Mouse (Mus musculus) thymus, postnatal 0 days (tissue): ENCODE data around the gene Defb41. TPM values are rescaled to one million over a fixed set of nuclear protein-coding genes. Genes with fewer than 3 reads are reported as not detected.
"Not testable (repeated sequence)": the region's sequence is repeated elsewhere in the genome, so short reads cannot be mapped to it uniquely, and the experiment has no call there.

Experiments used
- DNase-seq: peaks from one replicate; pipeline ENCODE4 v3.0.0-alpha.2; 2015; ENCODE audit warnings: low spot score
- polyA plus RNA-seq: library from polyadenylated mRNA; unstranded; fragments of >200 nt; fragmentation: Nextera tagmentation; extraction: Ambion mirVana; gene quantifications from 2 replicates; pipeline ENCODE4 v1.2.1, GENCODE M21; 2015

The Defb41 gene
- not detected in 2 replicates for polyA plus RNA-seq

- DNase-seq: no peak
Measured at GRCm38 (mm10) chr1:18265038-18265437, at the start of gene Defb41. Gene Defb41 (minus strand): TSS chr1:18265138.

- no peak for DNase-seq
Measured at GRCm38 (mm10) chr1:18308474-18308829, 43.5 kb upstream of the Defb41 start.

GRCm38 (mm10) chr1:18307545-18308473, 42.9 kb upstream of the Defb41 start:
- DNase-seq: no peak

- no peak for DNase-seq
Measured at GRCm38 (mm10) chr1:18292515-18292914, 27.6 kb upstream of the Defb41 start.

GRCm38 (mm10) chr1:18288860-18289259, 23.9 kb upstream of the Defb41 start:
- no peak for DNase-seq

- no peak for DNase-seq
Measured at GRCm38 (mm10) chr1:18287371-18287770, 22.4 kb upstream of the Defb41 start.

GRCm38 (mm10) chr1:18271095-18271494, 6.2 kb upstream of the Defb41 start:
- DNase-seq: no peak

DNA sequence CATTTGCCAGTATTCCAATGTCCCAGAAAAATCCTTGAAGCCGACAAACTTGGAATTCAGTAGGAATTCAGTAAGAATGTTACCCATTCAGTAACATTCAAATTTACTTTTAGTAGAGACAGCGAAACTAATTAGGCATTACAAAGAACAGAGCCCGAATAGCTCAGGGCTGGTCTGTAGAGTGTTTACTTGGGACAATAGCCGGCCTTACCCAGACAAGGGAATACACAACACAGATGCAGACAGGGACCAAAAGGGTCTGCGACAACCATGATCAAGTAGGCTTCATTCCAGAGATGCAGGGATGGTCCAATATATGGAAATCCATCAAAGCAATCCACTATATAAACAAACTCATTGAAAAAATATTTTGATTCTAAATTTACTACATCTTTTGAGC, 3.9 kb upstream of the Defb41 start:
- no peak for DNase-seq

DNA sequence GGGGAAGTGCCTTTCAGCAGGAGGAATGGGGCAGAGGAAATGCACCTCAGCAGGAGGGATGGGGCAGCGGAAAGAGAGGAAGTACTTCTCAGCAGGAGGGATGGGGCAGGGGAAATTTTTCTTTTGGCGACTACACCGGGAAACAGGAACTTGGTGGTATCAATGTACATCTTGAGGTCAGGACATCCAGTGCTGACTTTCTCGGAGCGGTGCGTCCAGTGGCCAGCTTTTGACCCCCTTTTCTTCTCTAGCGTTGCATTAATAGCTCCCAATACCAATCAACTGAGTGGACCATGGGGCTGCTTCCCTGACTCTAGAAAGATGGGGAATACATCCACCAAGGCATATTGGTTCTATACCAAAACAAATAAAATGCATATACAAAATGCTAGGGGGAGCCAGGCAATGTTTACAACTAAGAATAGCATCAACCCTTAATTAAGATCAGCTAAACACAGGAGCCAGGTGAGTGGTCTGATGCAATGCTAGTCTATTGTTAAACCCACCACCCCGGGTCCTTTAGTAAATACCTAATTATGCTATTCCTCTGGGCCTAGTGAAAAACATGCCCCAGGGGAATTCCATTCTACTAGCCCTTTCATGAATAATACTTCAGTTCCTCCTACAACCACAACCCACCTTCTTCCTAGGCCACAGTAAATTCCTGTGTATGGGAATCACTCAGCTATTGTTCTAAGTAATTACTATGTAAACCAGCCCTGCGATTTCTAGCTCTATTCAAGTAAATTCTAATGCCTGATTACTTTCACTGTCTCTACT, 18.9 kb downstream of the Defb41 start:
- DNase-seq: not testable (repeated sequence)

GRCm38 (mm10) chr1:18237343-18237742, 27.6 kb downstream of the Defb41 start, which contains the start of gene Defb18:
Gene Defb18 (minus strand): TSS chr1:18237443.
- no peak for DNase-seq

- no peak for DNase-seq
Measured at GRCm38 (mm10) chr1:18223385-18223945, 41.5 kb downstream of the Defb41 start.

Other genes starting within 250 kb of the Defb41 start
- not detected in 2 replicates for gene Crisp4, start 119.2 kb downstream of the Defb41 start, polyA plus RNA-seq
- gene Defb18, start 27.7 kb downstream of the Defb41 start, polyA plus RNA-seq: not detected in 2 replicates